ENCODE assay signal across 8 mouse cellular contexts in genomic region chr10:85128453-85128852, GRCm38 (mm10). TPM values are rescaled to one million over a fixed set of nuclear protein-coding genes. Genes with fewer than 3 reads are reported as not detected.
A peak's percentile ranks its signal among the peaks of the same experiment; 100 is the strongest.
DNase-seq lines count a peak whose midpoint lies in the region; ATAC-seq and TF ChIP-seq lines count a peak whose summit lies in the region.

No protein-coding gene starts in this region.

- H3K9ac ChIP-seq in forebrain, embryonic 12.5 days: peak overlapping the region; percentile 42; the same call in 1 of the 2 replicates
- H3K9ac ChIP-seq in intestine, embryonic 15.5 days: no peak overlapping the region
- no peak overlapping the region for H3K9ac ChIP-seq in liver, postnatal 0 days (replicated peaks)
- peak overlapping the region; percentile 49 for H3K9ac ChIP-seq in neural tube, embryonic 13.5 days

- ATAC-seq in forebrain, embryonic 12.5 days (ENCODE audit: low FRiP score): peak; percentile 20; the same call in 1 of the 2 replicates
- peak; percentile 38 for ATAC-seq in intestine, embryonic 15.5 days
- ATAC-seq in liver, postnatal 0 days: peak; percentile 45
- peak; percentile 57 for ATAC-seq in neural tube, embryonic 13.5 days (ENCODE audit: low read depth)

- no peak for TF ChIP-seq POLR2A in testis, adult 2 months (IDR thresholded peaks at IDR 0.05; ENCODE audit: control insufficient read depth, low read depth, low read length)

- H3K36me3 ChIP-seq in testis, adult 2 months (ENCODE audit: control insufficient read depth, insufficient read depth, low read length): peaks cover 2% of the 10 kb centered on the region; the same call in 1 of the 2 replicates
- peaks cover 20% of the 10 kb centered on the region for H3K36me3 ChIP-seq in forebrain, embryonic 12.5 days (replicated peaks)
- H3K36me3 ChIP-seq in intestine, embryonic 15.5 days: peaks cover under 1% of the 10 kb centered on the region; the same call in 1 of the 2 replicates
- H3K36me3 ChIP-seq in liver, postnatal 0 days (replicated peaks; ENCODE audit: insufficient read depth, low read length): peaks cover 15% of the 10 kb centered on the region
- H3K36me3 ChIP-seq in neural tube, embryonic 13.5 days: peaks cover 31% of the 10 kb centered on the region

- peak overlapping the region; percentile 14; the same call in 1 of the 2 replicates for H3K27ac ChIP-seq in testis, adult 2 months (ENCODE audit: control insufficient read depth, insufficient read depth, low read depth, low read length)
- peak overlapping the region; percentile 11; the same call in 1 of the 2 replicates for H3K27ac ChIP-seq in forebrain, embryonic 12.5 days
- no peak overlapping the region for H3K27ac ChIP-seq in intestine, embryonic 15.5 days
- no peak overlapping the region for H3K27ac ChIP-seq in liver, postnatal 0 days (ENCODE audit: low read depth)
- H3K27ac ChIP-seq in neural tube, embryonic 13.5 days (replicated peaks): peak overlapping the region; percentile 64

- no peak for DNase-seq in testis, postnatal 14 days (ENCODE audit: low spot score)
- DNase-seq in liver, postnatal 0 days: peak; percentile 44
- DNase-seq in left cerebral cortex, adult 18-20 months (ENCODE audit: low spot score in 2 of 2): no peak
- DNase-seq in adipocyte (ENCODE audit: low spot score): no peak

- H3K4me2 ChIP-seq in forebrain, embryonic 12.5 days: peak overlapping the region; percentile 67
- H3K4me2 ChIP-seq in intestine, embryonic 15.5 days (replicated peaks): peak overlapping the region; percentile 79
- peak overlapping the region; percentile 70 for H3K4me2 ChIP-seq in liver, postnatal 0 days (ENCODE audit: low read depth, low read length)
- peak overlapping the region; percentile 63 for H3K4me2 ChIP-seq in neural tube, embryonic 13.5 days

- H3K9me3 ChIP-seq in forebrain, embryonic 12.5 days: no peaks in the 10 kb centered on the region
- no peaks in the 10 kb centered on the region for H3K9me3 ChIP-seq in intestine, embryonic 15.5 days
- no peaks in the 10 kb centered on the region; the same call in 1 of the 2 replicates for H3K9me3 ChIP-seq in liver, postnatal 0 days (ENCODE audit: low read length)
- no peaks in the 10 kb centered on the region for H3K9me3 ChIP-seq in neural tube, embryonic 13.5 days

- TF ChIP-seq EP300 in liver, postnatal 0 days (IDR thresholded peaks at IDR 0.05; ENCODE audit: low read depth): no peak

- peaks cover 8% of the 10 kb centered on the region for H3K4me1 ChIP-seq in testis, adult 2 months (ENCODE audit: control insufficient read depth, insufficient read depth, low read length)
- peaks cover 18% of the 10 kb centered on the region for H3K4me1 ChIP-seq in forebrain, embryonic 12.5 days
- peaks cover 7% of the 10 kb centered on the region; the same call in 1 of the 2 replicates for H3K4me1 ChIP-seq in intestine, embryonic 15.5 days (replicated peaks)
- peaks cover 11% of the 10 kb centered on the region for H3K4me1 ChIP-seq in liver, postnatal 0 days (ENCODE audit: insufficient read depth)
- H3K4me1 ChIP-seq in neural tube, embryonic 13.5 days (replicated peaks): peaks cover 24% of the 10 kb centered on the region

- no peak for TF ChIP-seq CTCF in testis, adult 2 months (IDR thresholded peaks at IDR 0.05; ENCODE audit: control insufficient read depth, insufficient read depth, insufficient replicate concordance, low read depth, low read length)
- TF ChIP-seq CTCF in liver, postnatal 0 days (IDR thresholded peaks at IDR 0.05; ENCODE audit: low read depth): no peak

- H3K27me3 ChIP-seq in testis, adult 2 months (ENCODE audit: control insufficient read depth, insufficient read depth, low read length): no peaks in the 10 kb centered on the region
- H3K27me3 ChIP-seq in forebrain, embryonic 12.5 days: no peaks in the 10 kb centered on the region
- H3K27me3 ChIP-seq in intestine, embryonic 15.5 days (replicated peaks): no peaks in the 10 kb centered on the region
- H3K27me3 ChIP-seq in liver, postnatal 0 days (ENCODE audit: insufficient read depth, low read length): no peaks in the 10 kb centered on the region
- no peaks in the 10 kb centered on the region for H3K27me3 ChIP-seq in neural tube, embryonic 13.5 days

- 23% methylated on average over 7 of the region's 7 CpGs for WGBS in forebrain, embryonic 12.5 days
- WGBS in intestine, embryonic 15.5 days: 14% methylated on average over 7 of the region's 7 CpGs
- 7% methylated on average over 7 of the region's 7 CpGs for WGBS in liver, postnatal 0 days (ENCODE audit: insufficient replicate concordance)
- WGBS in neural tube, embryonic 13.5 days: 24% methylated on average over 7 of the region's 7 CpGs

- peak overlapping the region; percentile 96; the same call in 1 of the 2 replicates for H3K4me3 ChIP-seq in testis, adult 2 months (ENCODE audit: control insufficient read depth, low read depth, low read length)
- peak overlapping the region; percentile 71 for H3K4me3 ChIP-seq in forebrain, embryonic 12.5 days (replicated peaks)
- H3K4me3 ChIP-seq in intestine, embryonic 15.5 days (replicated peaks): peak overlapping the region; percentile 68
- peak overlapping the region; percentile 51 for H3K4me3 ChIP-seq in liver, postnatal 0 days (ENCODE audit: low read depth, low read length)
- peak overlapping the region; percentile 57 for H3K4me3 ChIP-seq in neural tube, embryonic 13.5 days

RNA-seq across cellular contexts. Expression of gene Mterf2, which starts 0.6 kb away (rescaled TPM):
- 3.4 and 4.2 TPM in 2 replicates for polyA plus RNA-seq in testis, adult 2 months (2012; rRNA removed)
- polyA plus RNA-seq in forebrain, embryonic 12.5 days (2016; fragmentation: Nextera tagmentation; extraction: Ambion mirVana): 26.1 and 30.0 TPM in 2 replicates
- polyA plus RNA-seq in intestine, embryonic 15.5 days (2015; fragmentation: Nextera tagmentation; extraction: Ambion mirVana): 17.0 and 17.5 TPM in 2 replicates
- 2.7 and 3.1 TPM in 2 replicates for polyA plus RNA-seq in liver, postnatal 0 days (2015; fragmentation: Nextera tagmentation; extraction: Ambion mirVana)
- polyA plus RNA-seq in neural tube, embryonic 13.5 days (2015; fragmentation: Nextera tagmentation; extraction: Ambion mirVana): 35.2 and 38.2 TPM in 2 replicates
- 10 to 100 TPM; 16.6 to 18.2 TPM for total RNA-seq in left cerebral cortex, adult 18-20 months (2021)

RNA-seq across cellular contexts. Expression of gene Tmem263, which starts 26.0 kb away (rescaled TPM):
- 5.7 and 6.4 TPM in 2 replicates for polyA plus RNA-seq in testis, adult 2 months (2012; rRNA removed)
- polyA plus RNA-seq in forebrain, embryonic 12.5 days (2016; fragmentation: Nextera tagmentation; extraction: Ambion mirVana): 60.6 and 61.6 TPM in 2 replicates
- 54.1 and 60.2 TPM in 2 replicates for polyA plus RNA-seq in intestine, embryonic 15.5 days (2015; fragmentation: Nextera tagmentation; extraction: Ambion mirVana)
- polyA plus RNA-seq in liver, postnatal 0 days (2015; fragmentation: Nextera tagmentation; extraction: Ambion mirVana): 15.0 and 16.3 TPM in 2 replicates
- polyA plus RNA-seq in neural tube, embryonic 13.5 days (2015; fragmentation: Nextera tagmentation; extraction: Ambion mirVana): 62.8 and 67.6 TPM in 2 replicates
- total RNA-seq in left cerebral cortex, adult 18-20 months (2021): 10 to 100 TPM; 37.8 to 43.6 TPM

RNA-seq across cellular contexts. Expression of gene Fhl4, which starts 26.2 kb away (rescaled TPM):
- 1,614 and 2,043 TPM in 2 replicates for polyA plus RNA-seq in testis, adult 2 months (2012; rRNA removed)
- 1.3 and 2.0 TPM in 2 replicates for polyA plus RNA-seq in forebrain, embryonic 12.5 days (2016; fragmentation: Nextera tagmentation; extraction: Ambion mirVana)
- 0.41 and 0.67 TPM in 2 replicates for polyA plus RNA-seq in intestine, embryonic 15.5 days (2015; fragmentation: Nextera tagmentation; extraction: Ambion mirVana)
- polyA plus RNA-seq in liver, postnatal 0 days (2015; fragmentation: Nextera tagmentation; extraction: Ambion mirVana): 0.25 and 0.27 TPM in 2 replicates
- 1.8 and 2.2 TPM in 2 replicates for polyA plus RNA-seq in neural tube, embryonic 13.5 days (2015; fragmentation: Nextera tagmentation; extraction: Ambion mirVana)
- under 1 TPM; 0.45 to 0.70 TPM for total RNA-seq in left cerebral cortex, adult 18-20 months (2021)

RNA-seq across cellular contexts. Expression of gene Cry1, which starts 56.4 kb away (rescaled TPM):
- polyA plus RNA-seq in testis, adult 2 months (2012; rRNA removed): 17.2 and 18.3 TPM in 2 replicates
- 36.0 and 37.4 TPM in 2 replicates for polyA plus RNA-seq in forebrain, embryonic 12.5 days (2016; fragmentation: Nextera tagmentation; extraction: Ambion mirVana)
- polyA plus RNA-seq in intestine, embryonic 15.5 days (2015; fragmentation: Nextera tagmentation; extraction: Ambion mirVana): 25.6 and 28.1 TPM in 2 replicates
- polyA plus RNA-seq in liver, postnatal 0 days (2015; fragmentation: Nextera tagmentation; extraction: Ambion mirVana): 8.2 and 9.4 TPM in 2 replicates
- polyA plus RNA-seq in neural tube, embryonic 13.5 days (2015; fragmentation: Nextera tagmentation; extraction: Ambion mirVana): 32.6 and 32.7 TPM in 2 replicates
- total RNA-seq in left cerebral cortex, adult 18-20 months (2021): 10 to 100 TPM; 23.9 to 33.3 TPM

Comparison
In these comparisons a context has a peak if more than half of its experiments do, and no peak if none do; other contexts are left out.
1. H3K27ac ChIP-seq: peak in testis, adult 2 months (single experiment), forebrain, embryonic 12.5 days (single experiment) and neural tube, embryonic 13.5 days (single experiment); none in intestine, embryonic 15.5 days (single experiment) and liver, postnatal 0 days (single experiment).
2. H3K9ac ChIP-seq: peak in forebrain, embryonic 12.5 days (single experiment) and neural tube, embryonic 13.5 days (single experiment); none in intestine, embryonic 15.5 days (single experiment) and liver, postnatal 0 days (single experiment).
3. RNA of gene Fhl4, which starts 26.2 kb away (polyA plus RNA-seq): 1,614 to 2,043 TPM in testis, adult 2 months; 1.3 to 2.0 TPM in forebrain, embryonic 12.5 days, 1.8 to 2.2 TPM in neural tube, embryonic 13.5 days, 0.41 to 0.67 TPM in intestine, embryonic 15.5 days and 0.25 to 0.27 TPM in liver, postnatal 0 days; every median in the first group is over 100 times any median in the second.
4. Peak in every context shown above with its lines, with median percentiles within 50 percentile points of each other: H3K4me3 ChIP-seq, ATAC-seq and H3K4me2 ChIP-seq.